Mouse (Mus musculus): ENCODE measurements at regions not wholly inside any gene's neighbourhood (a gene's known extent, or its start where the extent isn't known, plus 50 kb on each side); places are given as distances from the start of the nearest gene placed in this dataset.

DNA sequence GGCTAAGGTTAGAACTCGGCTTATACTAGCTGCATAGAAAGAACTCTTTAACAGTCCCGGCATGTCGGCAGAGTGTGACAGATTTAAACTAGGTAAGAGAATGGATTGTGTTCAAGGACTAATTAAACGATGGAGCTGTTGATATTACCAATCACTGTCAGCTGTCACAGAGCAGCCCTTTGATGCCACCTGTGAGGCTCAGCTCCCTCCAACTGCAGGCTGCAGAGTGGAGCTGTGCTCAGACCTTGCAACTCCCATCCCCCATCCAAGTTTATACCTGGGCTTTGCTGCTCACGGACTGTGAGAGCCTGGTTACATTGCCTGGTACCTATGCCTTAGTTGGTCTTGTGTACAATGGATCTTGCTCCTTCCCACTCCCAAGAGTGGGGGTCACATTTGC, 204.4 kb upstream of the Vstm2b start:
- Histone ChIP-seq H3K4me1 (ENCODE audit: control insufficient read depth, insufficient read depth, insufficient read length, low read length) (no peaks in the 10 kb centered on the region), H3K27me3 (ENCODE audit: control insufficient read depth, insufficient read depth, low read length) (no peaks in the 10 kb centered on the region), H3K4me3 (ENCODE audit: low read depth, low read length) (no peak overlapping the region), H3K27ac (ENCODE audit: insufficient read depth, low read depth, low read length) (no peak overlapping the region), H3K36me3 (ENCODE audit: control insufficient read depth, insufficient read depth, low read length) (no peaks in the 10 kb centered on the region)
- no peak for TF ChIP-seq POLR2A (IDR thresholded peaks at IDR 0.05; ENCODE audit: low read depth, low read length)
- no peak for TF ChIP-seq CTCF (IDR thresholded peaks at IDR 0.05; ENCODE audit: extremely low read depth, insufficient read length, insufficient replicate concordance, low read depth, low read length)
- 58% methylated on average over 5 of the region's 5 CpGs for WGBS

DNA sequence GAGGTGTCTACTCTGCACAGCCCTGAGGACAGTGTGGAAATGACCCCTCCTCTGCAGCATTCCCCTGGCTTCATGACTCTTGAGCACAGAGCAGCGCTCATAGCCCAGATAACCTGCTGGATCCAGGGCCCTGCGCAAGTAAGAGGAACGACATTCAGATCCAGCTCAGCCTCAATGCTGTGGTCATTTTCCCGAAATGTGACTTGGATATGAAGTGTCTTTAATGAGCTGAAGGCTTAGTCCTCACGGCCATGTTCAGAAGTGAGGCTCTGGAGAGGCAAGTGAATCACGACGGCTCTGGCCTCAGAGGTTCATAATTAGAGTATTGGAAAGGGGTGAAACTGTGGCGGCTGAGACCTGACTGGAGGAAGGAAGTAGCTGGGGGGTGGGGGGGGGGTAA, 200.6 kb upstream of the Vstm2b start:
- no peaks in the 10 kb centered on the region for H3K27me3 ChIP-seq (ENCODE audit: control insufficient read depth, insufficient read depth, low read length)
- no peak overlapping the region for H3K4me3 ChIP-seq (ENCODE audit: low read depth, low read length)
- no peaks in the 10 kb centered on the region for H3K36me3 ChIP-seq (ENCODE audit: control insufficient read depth, insufficient read depth, low read length)
- no peak overlapping the region for H3K27ac ChIP-seq (ENCODE audit: insufficient read depth, low read depth, low read length)
- no peaks in the 10 kb centered on the region for H3K4me1 ChIP-seq (ENCODE audit: control insufficient read depth, insufficient read depth, insufficient read length, low read length)
- TF ChIP-seq CTCF (IDR thresholded peaks at IDR 0.05; ENCODE audit: extremely low read depth, insufficient read length, insufficient replicate concordance, low read depth, low read length) (no peak), POLR2A (IDR thresholded peaks at IDR 0.05; ENCODE audit: low read depth, low read length) (no peak)
- WGBS: 78% methylated on average over 8 of the region's 8 CpGs

DNA sequence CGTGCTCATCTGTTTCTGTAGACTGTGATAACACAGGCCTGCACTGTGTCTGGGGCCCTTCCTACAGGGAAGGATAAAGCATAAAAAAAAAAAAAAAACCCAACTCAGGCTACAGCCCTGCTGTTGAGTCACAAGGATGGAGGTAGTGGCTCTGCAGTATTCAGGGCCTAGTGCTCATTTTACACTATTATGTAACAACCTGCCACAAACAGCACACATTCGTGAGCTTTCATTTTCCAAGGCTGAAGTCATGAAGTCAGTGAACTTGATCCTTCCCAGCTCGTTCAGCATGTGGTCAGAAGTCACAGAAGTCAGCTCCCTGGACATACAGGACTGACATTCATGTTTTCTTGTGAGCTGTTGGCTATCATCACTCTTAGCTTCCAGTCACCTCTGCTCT, 199.8 kb upstream of the Vstm2b start:
- TF ChIP-seq CTCF (IDR thresholded peaks at IDR 0.05; ENCODE audit: extremely low read depth, insufficient read length, insufficient replicate concordance, low read depth, low read length) (no peak), POLR2A (IDR thresholded peaks at IDR 0.05; ENCODE audit: low read depth, low read length) (no peak)
- 28% methylated on average over 3 of the region's 3 CpGs for WGBS
- H3K36me3 ChIP-seq (ENCODE audit: control insufficient read depth, insufficient read depth, low read length): no peaks in the 10 kb centered on the region
- H3K27ac ChIP-seq (ENCODE audit: insufficient read depth, low read depth, low read length): no peak overlapping the region
- H3K4me3 ChIP-seq (ENCODE audit: low read depth, low read length): no peak overlapping the region
- no peaks in the 10 kb centered on the region for H3K4me1 ChIP-seq (ENCODE audit: control insufficient read depth, insufficient read depth, insufficient read length, low read length)
- no peaks in the 10 kb centered on the region for H3K27me3 ChIP-seq (ENCODE audit: control insufficient read depth, insufficient read depth, low read length)

DNA sequence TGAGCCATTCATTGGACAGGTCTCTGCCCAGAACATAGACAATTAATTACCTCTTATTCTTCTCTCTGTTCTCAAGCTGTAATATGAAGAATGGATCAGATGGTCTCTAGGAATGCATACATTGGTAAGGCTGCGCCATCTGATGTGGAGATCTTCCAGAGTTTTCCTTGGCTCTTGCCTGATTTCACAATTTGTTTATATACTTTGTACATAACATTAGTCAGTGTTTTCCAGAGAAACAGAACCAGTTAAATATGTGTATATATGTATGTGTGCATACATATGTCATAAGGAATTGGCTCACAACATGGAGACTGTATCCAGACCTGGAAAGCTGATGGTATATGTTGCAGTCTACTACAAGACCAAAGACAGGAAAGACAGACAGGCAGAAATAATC, 198.5 kb upstream of the Vstm2b start:
- Histone ChIP-seq H3K27me3 (ENCODE audit: control insufficient read depth, insufficient read depth, low read length) (no peaks in the 10 kb centered on the region), H3K4me3 (ENCODE audit: low read depth, low read length) (no peak overlapping the region), H3K27ac (ENCODE audit: insufficient read depth, low read depth, low read length) (no peak overlapping the region), H3K4me1 (ENCODE audit: control insufficient read depth, insufficient read depth, insufficient read length, low read length) (no peaks in the 10 kb centered on the region), H3K36me3 (ENCODE audit: control insufficient read depth, insufficient read depth, low read length) (no peaks in the 10 kb centered on the region)
- WGBS: 87% methylated on average over 1 of the region's 1 CpGs
- TF ChIP-seq POLR2A (IDR thresholded peaks at IDR 0.05; ENCODE audit: low read depth, low read length) (no peak), CTCF (IDR thresholded peaks at IDR 0.05; ENCODE audit: extremely low read depth, insufficient read length, insufficient replicate concordance, low read depth, low read length) (no peak)

DNA sequence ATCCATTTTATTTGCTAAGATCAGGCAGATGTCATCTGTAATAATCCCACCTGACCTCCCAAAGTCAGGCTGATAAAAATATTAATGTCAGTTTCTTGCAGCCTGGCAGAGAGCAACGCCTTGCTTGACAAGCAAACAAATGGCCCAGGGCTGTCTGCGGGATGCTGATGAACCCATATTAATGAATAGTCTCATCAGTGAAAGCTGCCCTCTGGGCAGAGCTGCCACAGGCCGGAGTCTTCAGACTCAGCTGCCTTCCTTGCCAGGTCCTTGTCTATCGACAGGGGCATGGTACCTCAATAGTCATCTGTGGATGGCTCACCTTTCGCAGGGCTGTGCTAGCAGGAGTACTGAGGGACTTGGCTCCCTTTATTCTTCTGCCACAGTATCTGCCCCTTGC, 197.5 kb upstream of the Vstm2b start:
- TF ChIP-seq POLR2A (IDR thresholded peaks at IDR 0.05; ENCODE audit: low read depth, low read length) (no peak), CTCF (IDR thresholded peaks at IDR 0.05; ENCODE audit: extremely low read depth, insufficient read length, insufficient replicate concordance, low read depth, low read length) (no peak)
- WGBS: 78% methylated on average over 5 of the region's 5 CpGs
- H3K36me3 ChIP-seq (ENCODE audit: control insufficient read depth, insufficient read depth, low read length): no peaks in the 10 kb centered on the region
- H3K27me3 ChIP-seq (ENCODE audit: control insufficient read depth, insufficient read depth, low read length): no peaks in the 10 kb centered on the region
- no peaks in the 10 kb centered on the region for H3K4me1 ChIP-seq (ENCODE audit: control insufficient read depth, insufficient read depth, insufficient read length, low read length)
- no peak overlapping the region for H3K4me3 ChIP-seq (ENCODE audit: low read depth, low read length)
- H3K27ac ChIP-seq (ENCODE audit: insufficient read depth, low read depth, low read length): no peak overlapping the region

DNA sequence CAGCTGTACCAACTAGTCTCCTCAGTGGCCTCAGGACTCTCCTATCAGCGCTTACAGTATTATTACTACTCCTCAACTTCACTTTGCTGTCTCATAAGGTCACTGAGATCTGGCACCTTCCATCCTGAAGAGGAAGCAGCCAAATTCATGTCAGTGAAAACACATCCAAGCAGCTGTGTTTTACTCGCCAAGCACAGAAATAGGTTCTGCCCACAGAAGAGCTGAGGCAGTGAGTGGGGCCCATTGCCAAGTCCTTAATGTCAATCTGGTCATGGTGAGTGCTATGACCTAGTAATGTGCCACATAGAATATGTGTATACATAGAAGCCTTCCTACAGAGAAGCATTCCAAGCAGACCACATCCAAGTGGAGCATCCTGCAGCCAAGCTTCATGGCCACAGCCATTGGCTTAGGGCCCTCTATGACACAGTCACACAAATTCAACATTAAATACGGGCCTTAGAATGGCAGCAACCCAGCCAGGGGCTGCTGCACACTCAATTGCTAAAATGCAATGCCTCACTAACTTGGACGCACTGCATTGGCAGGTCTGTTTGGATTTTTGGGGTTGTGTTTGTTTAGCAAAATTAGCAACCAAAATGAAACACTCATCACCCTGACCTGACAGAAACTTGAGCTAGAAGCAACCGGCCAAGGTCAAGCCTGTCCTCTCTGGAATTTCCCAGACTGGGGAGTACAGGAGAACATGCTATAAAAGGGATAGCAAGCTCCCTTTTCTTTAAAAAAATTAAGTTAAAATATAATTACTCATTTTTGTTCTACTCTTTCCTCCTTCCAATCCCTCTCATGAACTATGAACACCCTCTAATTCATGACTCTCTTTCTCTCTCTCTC, 195.7 kb upstream of the Vstm2b start:
- 64% methylated on average over 5 of the region's 5 CpGs for WGBS
- no peaks in the 10 kb centered on the region for H3K36me3 ChIP-seq (ENCODE audit: control insufficient read depth, insufficient read depth, low read length)
- no peaks in the 10 kb centered on the region for H3K4me1 ChIP-seq (ENCODE audit: control insufficient read depth, insufficient read depth, insufficient read length, low read length)
- H3K27me3 ChIP-seq (ENCODE audit: control insufficient read depth, insufficient read depth, low read length): no peaks in the 10 kb centered on the region
- TF ChIP-seq CTCF (IDR thresholded peaks at IDR 0.05; ENCODE audit: extremely low read depth, insufficient read length, insufficient replicate concordance, low read depth, low read length): no peak
- no peak for TF ChIP-seq POLR2A (IDR thresholded peaks at IDR 0.05; ENCODE audit: low read depth, low read length)
- H3K4me3 ChIP-seq (ENCODE audit: low read depth, low read length): no peak overlapping the region
- H3K27ac ChIP-seq (ENCODE audit: insufficient read depth, low read depth, low read length): no peak overlapping the region

DNA sequence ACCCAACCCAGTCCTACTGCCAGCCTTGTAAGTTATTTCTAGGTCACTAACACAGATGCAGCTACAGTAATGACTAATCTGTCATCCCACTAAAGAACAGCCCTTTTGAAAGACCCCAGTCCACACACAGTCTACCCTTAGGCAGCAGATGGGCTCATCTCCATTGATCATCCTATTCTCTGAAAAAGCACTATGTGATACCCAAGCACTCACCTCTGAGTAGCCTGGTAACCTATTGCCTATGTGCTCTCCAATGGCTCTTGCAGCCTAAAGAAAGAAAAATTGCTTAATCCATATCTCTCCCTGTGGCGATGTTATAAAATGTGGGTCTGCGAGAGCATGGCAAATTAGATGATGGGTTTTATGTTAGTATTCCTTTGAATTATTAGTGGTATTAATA, 189.9 kb upstream of the Vstm2b start:
- 92% methylated on average over 2 of the region's 2 CpGs for WGBS
- Histone ChIP-seq H3K4me3 (ENCODE audit: low read depth, low read length) (no peak overlapping the region), H3K27me3 (ENCODE audit: control insufficient read depth, insufficient read depth, low read length) (no peaks in the 10 kb centered on the region), H3K4me1 (ENCODE audit: control insufficient read depth, insufficient read depth, insufficient read length, low read length) (no peaks in the 10 kb centered on the region), H3K36me3 (ENCODE audit: control insufficient read depth, insufficient read depth, low read length) (no peaks in the 10 kb centered on the region), H3K27ac (ENCODE audit: insufficient read depth, low read depth, low read length) (no peak overlapping the region)
- TF ChIP-seq POLR2A (IDR thresholded peaks at IDR 0.05; ENCODE audit: low read depth, low read length): no peak
- no peak for TF ChIP-seq CTCF (IDR thresholded peaks at IDR 0.05; ENCODE audit: extremely low read depth, insufficient read length, insufficient replicate concordance, low read depth, low read length)

Measured in small intestine, adult 2 months (tissue).